In the genomic region with DNA sequence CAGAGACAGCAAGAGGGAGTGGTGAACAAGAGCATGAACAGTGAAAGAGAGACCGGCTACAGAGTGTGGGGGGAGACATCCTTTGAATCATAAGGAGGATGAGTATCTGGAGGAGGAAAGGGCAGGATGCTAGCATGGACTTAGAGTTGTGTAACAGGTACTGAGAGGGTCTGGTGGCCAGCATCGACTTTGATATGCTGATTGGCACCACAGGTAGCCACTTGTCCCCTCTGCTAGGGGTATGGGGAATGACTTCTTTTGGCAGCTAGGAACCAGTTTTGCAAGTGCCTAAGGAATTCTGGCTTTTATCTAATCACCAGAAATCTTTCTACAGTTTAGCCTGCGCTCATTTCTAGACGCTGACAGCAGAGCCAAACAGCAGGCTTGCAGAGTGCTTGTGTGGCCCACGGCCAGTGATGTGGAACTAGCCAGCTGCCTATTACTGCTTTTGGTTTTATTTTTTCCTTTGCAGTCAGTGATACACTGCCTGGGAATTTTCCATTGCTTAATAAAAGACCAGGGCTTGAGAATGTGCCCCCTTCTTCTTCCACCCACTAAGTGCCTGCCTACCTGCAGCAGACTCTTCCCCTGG, we compare ENCODE assay signal across 7 mouse cellular contexts.
DNase-seq lines count a peak whose midpoint lies in the region; ATAC-seq and TF ChIP-seq lines count a peak whose summit lies in the region.

No protein-coding gene starts in this region.

- intact Hi-C loops in heart, postnatal 10 days (cut with DNase I): no loop called here

- no peaks in the 10 kb centered on the region for H3K36me3 ChIP-seq in liver, postnatal 0 days (replicated peaks; ENCODE audit: insufficient read depth, low read length)

- no peaks in the 10 kb centered on the region for H3K4me1 ChIP-seq in liver, postnatal 0 days (ENCODE audit: insufficient read depth)

- H3K4me3 ChIP-seq in liver, postnatal 0 days (ENCODE audit: low read depth, low read length): no peak overlapping the region

- no peak overlapping the region for H3K4me2 ChIP-seq in liver, postnatal 0 days (ENCODE audit: low read depth, low read length)

- no peak for TF ChIP-seq EP300 in liver, postnatal 0 days (IDR thresholded peaks at IDR 0.05; ENCODE audit: low read depth)

- no peak for TF ChIP-seq CTCF in liver, postnatal 0 days (IDR thresholded peaks at IDR 0.05; ENCODE audit: low read depth)

- no peaks in the 10 kb centered on the region for H3K9me3 ChIP-seq in liver, postnatal 0 days (ENCODE audit: low read length)

- DNase-seq in 3T3-L1 (ENCODE audit: low read depth, low spot score) (peak; percentile 17), MN1 (ENCODE audit: low spot score) (no peak)
- DNase-seq in Muller cell, postnatal 12 days (ENCODE audit: inconsistent ontology term): peak; percentile 43
- DNase-seq in heart, postnatal 10 days: peak; percentile 17 to 25
- DNase-seq in layer of hippocampus, adult 9-10 months (ENCODE audit: low spot score): peak; percentile 21
- peak; percentile 18 for DNase-seq in ovary, postnatal 36 days (ENCODE audit: low spot score)
- no peak for DNase-seq in liver, postnatal 0 days

- no peak overlapping the region for H3K9ac ChIP-seq in liver, postnatal 0 days (replicated peaks)

- H3K27me3 ChIP-seq in liver, postnatal 0 days (ENCODE audit: insufficient read depth, low read length): no peaks in the 10 kb centered on the region

- 22% methylated on average over 5 of the region's 5 CpGs for whole genome bisulfite sequencing in liver, postnatal 0 days (ENCODE audit: insufficient replicate concordance)

- ATAC-seq in liver, postnatal 0 days: no peak

- no peak overlapping the region for H3K27ac ChIP-seq in liver, postnatal 0 days (ENCODE audit: low read depth)

Comparison
In these comparisons a context has a peak if more than half of its experiments do, and no peak if none do; other contexts are left out.
1. DNase-seq: peak in 3T3-L1 (single experiment), Muller cell, postnatal 12 days (single experiment), heart, postnatal 10 days (2 of 2), layer of hippocampus, adult 9-10 months (single experiment) and ovary, postnatal 36 days (single experiment); none in MN1 (single experiment) and liver, postnatal 0 days (single experiment).